Mouse (Mus musculus) spleen, postnatal 36 days (tissue): ENCODE measurements around the gene Ldhd.

ENCODE experiments used
- DNase-seq, 2 experiments: peaks; one replicate each; pipeline ENCODE4 v3.0.0; 2022; ENCODE audit warnings: low spot score in 2 of 2, mixed read lengths in 1 of 2

Gene Ldhd

DNA sequence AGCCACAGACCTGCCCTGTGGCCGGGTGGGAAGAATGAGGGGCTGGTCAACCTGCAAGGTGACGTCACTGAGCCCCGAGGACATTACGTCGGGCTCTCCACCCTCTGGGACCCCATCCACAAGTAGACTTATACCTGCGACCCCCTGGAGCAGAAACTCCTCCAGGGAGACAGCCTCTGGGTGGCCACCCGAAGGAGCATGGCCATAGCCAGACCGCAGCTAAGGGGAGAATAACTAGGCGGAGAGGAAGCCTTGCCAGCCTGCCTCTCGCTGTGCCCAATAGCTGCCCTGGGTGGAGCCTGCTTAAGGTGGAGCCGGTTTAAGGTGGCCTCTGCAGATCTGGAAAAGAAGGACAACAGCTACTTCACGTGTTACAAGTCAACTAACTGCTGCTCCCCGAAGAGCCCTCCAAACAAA is at the start of gene Ldhd:
Gene Ldhd (minus strand): TSS at position 270 of the 417 bp plus-strand sequence.
- DNase-seq = no peak

- no peak for DNase-seq
Measured at GRCm38 (mm10) chr8:111678848-111679247, 48.7 kb upstream of the Ldhd start.

- DNase-seq = peak; percentile 29 to 43
Measured at GRCm38 (mm10) chr8:111678111-111678510, 47.9 kb upstream of the Ldhd start.

DNA sequence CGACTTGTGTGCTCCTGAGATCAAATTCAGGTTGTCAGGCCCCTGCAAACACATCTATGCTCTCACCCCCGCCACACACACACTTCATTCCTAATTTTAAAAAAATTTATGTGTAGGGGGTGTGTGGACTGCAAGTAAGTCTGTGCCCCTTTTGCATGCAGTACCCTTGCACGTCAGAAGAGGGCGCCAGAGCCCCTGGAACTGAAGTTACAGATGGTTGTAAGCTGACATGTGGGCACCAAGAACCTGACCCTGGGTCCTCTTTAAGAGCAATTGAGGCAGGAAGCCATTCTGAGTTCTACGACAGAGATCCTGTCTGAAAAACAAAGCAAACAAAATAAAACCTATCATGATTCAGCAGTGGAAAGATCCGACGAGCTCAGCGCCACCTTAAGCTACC is 46.1 kb upstream of the Ldhd start:
- no peak for DNase-seq

GRCm38 (mm10) chr8:111666751-111667150 is 36.6 kb upstream of the Ldhd start:
- no peak for DNase-seq

GRCm38 (mm10) chr8:111662473-111662872 is 32.3 kb upstream of the Ldhd start:
- peak; percentile 64 to 69 for DNase-seq

DNA sequence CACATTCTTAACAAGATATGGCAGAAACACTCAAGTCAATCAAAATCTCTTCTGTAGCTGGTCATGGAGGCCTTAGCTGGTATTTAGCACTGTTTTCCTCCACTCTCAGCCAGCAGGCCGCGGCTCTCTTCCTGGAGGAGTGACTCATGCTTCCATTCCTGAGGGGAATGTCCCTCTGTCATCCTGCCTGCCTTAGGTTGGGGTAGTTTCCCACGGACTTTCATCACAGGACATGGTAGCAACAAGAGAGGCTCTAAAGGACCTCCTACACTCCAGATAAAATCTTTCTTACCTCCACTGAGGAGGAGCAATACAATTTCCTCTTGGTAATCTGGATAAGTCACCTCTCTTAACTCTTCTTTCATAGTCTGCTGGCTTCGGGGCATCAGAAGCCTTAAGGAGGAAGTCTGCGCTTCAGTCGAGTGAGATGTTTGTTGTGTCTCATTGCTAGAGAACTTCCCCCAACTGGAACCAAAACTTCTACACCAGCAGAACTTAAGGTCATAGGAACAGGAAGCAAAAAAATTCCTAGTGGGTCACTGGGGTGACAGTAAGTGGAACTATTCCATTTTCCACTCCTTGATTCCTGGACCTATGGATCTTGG is 28.7 kb upstream of the Ldhd start:
- peak; percentile 39 to 50 for DNase-seq

DNA sequence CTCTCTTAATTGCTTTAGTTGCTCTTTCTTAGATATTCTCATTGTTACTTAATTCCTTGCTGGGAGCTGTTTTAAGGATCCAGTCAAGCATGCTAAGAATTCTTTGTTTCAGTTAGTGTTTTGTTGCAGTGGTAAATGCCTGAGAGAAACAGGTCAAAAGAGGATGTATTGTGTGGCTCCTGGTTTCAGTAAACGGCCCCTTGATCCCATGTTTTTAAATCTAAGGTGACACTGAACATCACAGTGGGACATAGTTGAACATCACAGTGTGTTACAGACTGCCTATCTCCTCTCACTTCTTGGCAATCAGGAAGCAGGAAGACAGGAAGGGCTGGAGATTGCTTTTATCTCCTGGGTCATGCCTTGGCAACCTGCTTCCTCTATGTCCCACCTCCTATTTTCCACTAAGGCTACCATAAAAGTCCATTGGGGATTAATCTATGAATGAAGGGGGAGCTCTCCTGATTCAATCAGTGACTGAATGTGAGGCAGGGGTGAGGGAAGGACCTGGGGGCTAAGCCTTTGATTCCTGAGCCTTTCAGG is 27.2 kb upstream of the Ldhd start:
- no peak for DNase-seq

GRCm38 (mm10) chr8:111653524-111653923 is 23.4 kb upstream of the Ldhd start:
- no peak for DNase-seq

- DNase-seq = no peak
Measured at GRCm38 (mm10) chr8:111650651-111651050, 20.5 kb upstream of the Ldhd start.

- no peak for DNase-seq
Measured at GRCm38 (mm10) chr8:111648834-111649233, 18.7 kb upstream of the Ldhd start.

GRCm38 (mm10) chr8:111645715-111646114 is 15.5 kb upstream of the Ldhd start:
- no peak for DNase-seq

DNA sequence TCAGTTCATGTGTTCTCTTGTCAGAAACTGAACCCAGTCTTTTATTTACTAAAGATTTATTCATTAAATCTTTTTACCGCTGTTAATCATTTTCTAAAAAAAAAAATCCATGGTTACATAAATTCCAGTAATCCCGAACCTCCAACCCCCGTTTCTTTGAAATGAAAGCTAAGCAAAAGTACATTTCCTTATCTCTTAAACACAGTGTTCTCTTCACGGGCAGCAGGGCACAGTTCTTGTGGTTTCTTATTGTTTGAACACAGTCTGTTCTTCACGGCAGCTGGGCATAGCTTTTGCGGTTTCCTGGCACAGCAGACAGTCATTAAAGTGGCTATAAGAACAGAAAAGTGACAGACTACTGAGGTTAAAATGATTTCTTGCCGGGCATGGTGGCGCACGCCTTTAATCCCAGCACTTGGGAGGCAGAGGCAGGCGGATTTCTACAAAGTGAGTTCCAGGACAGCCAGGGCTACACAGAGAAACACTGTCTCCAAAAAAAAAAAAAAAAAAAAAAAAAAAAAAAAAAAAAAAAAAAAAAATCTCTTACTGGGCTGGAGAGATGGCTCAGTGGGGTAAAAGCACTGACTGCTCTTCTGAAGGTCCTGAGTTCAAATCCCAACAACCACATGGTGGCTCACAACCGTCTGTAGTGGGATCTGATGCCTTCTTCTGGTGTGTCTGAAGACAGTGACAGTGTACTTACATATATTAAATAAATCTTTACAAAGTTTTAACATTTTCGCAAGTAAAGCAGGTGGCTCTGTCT is 14.3 kb upstream of the Ldhd start:
- peak; percentile 83 to 87 for DNase-seq

DNA sequence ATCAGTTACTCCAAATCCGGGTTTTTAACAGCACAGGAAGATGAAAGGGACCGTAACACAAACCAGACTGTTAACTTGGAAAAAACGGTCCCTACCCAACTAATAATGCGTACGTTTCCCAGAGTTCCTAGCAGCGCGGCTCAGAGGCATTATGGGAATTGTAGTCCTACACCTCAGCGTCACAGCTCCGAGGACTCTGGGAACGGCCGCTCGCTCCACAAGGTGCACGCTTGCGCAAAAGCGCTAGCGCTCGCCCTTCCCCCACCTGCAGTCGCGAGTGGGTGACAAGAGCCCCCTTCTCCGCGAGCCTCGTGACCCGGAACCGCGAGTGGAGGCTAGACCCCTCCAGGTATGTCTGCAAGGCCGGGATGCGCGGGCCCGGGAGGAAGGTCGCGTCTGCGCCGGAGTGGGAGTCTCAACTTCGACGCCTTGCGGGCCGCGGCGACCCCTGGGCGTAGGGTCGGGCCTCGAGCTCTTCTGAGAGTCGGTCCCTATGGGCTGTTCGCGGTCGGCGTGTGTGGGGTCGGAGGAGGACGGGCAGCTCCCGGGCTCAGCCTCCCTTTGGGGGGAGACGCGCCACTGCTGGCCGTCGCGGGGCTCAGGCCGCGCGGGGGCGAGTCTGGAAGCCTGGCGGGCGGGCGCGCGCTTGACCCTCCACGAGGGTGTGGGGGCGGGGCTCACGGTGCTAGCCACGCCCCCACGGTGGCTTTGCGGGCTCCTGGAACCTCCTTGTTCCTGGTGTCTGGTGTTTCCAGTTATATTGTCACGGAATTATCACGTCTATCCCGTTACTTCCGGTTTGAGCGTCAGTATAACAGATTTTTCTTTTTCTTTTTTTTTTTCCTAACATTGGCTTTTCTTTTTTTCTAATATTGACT is 13.3 kb upstream of the Ldhd start, which contains the start of gene Zfp1:
Gene Zfp1 (plus strand): TSS at position 138 of the 878 bp plus-strand sequence.
- DNase-seq = peak; percentile 90

DNA sequence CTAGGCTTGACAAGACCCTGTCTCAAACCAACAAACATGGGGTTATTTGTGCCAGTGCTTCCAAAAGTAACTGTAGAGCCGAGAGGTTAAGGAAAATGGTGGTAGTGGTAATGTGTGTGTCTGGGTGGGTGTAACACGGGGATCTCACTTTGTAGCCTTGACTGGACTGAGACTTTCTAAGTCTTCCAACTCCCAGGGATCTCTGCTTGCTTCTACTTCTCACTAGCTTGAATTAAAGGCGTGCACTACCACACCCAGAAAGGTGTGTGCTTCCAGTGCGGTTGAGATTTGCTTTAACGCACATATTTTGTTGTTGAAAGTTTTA is 12.7 kb upstream of the Ldhd start:
- DNase-seq = no peak

DNA sequence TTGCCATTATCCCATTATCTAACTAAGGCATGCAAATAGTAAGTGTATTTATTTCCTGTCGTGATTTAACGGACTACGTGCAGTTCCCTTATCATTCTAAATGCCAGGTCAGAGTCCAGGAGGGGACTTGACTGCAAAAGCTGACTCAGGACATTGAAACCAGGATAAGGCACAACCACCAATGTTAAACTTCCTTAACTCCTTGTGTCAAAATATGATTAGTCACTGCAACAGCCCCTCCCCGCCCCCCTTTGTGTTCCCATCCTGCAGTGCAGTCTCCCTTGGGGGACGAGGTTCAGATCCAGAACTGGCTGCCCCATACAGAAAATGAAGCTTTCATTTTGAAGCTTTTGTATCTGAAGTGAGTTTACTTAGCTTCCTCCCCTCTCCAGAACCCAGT is 12.3 kb upstream of the Ldhd start:
- DNase-seq = no peak

DNA sequence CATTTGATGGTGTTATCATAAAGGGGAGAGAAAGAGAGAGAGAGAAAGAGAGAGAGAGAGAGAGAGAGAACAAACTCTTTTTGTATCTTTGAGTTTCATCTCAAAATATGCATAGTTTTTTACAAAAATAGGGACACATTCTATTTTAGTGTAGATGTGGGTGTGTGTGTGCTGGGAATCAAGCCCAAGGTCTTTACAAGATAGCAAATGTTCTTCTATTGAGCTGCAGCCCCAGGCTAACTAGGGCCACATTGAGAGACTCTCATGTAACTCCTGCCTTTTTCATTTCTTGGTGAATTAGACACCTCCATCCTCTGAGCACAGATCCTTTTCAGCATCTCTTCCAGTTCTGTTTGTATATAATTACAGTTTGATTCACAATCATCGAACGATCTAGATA is 10.9 kb upstream of the Ldhd start:
- DNase-seq = no peak

DNA sequence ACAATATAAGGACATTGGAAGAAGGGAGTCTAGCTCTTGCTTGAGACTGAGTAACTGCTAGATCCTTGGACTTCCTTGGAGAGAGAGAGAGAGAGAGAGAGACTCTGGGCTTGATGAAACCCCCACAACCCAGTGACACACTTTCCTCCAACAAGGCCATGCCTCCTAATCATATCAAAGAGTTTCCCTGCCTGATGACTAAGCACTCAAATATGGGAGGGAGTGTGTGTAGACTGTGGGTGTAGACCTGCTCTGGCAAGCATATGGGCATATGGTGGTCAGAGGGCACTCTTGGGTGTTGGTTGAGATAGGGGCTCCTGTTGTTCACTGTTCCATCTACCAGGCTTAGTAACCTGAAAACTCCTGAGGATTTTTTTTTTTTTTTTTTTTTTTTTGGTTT is 7.9 kb upstream of the Ldhd start:
- DNase-seq = no peak

- no peak for DNase-seq
Measured at GRCm38 (mm10) chr8:111632976-111633375, 2.8 kb upstream of the Ldhd start.

DNA sequence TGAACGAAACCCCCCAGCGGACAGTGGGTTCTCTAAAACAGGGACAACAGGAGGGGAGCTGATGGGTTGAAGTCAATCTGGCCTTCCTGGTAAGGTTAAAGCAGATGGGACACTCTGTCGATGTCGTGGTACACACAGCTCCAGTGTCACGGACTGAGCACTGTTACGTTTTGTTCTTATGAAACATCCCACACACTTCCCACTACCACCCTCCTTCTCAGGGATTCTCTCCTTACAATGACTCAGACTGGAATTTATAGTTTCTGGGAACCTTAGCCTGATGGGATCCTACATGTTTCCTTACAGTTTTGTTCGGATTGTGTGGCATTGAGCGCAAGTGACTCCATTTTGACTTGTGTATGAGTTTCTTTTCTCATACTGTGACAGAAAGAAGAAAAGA is 1.4 kb upstream of the Ldhd start:
- no peak for DNase-seq

- no peak for DNase-seq
Measured at GRCm38 (mm10) chr8:111628894-111629501, 1.2 kb downstream of the Ldhd start.

DNA sequence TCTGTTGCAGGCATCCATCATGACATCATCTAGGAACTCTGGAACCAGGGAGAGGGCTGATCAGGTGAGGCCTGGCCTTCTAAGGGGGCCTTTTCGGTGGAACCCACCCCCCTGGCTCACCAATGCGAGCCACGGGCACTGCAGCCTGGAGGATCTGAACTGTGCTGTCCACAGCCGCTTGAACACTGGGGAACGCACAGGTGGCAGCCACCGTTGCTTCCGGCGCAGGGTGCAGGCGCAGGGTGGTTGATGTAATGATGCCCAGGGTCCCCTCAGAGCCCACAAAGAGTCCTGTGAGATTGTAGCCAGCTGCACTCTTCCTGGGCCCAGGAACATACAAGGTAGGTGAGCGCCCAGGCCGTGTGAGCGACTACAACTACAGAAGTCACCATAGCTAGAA is 1.8 kb downstream of the Ldhd start:
- no peak for DNase-seq
